Mouse (Mus musculus) olfactory bulb, adult 2 months (tissue): Measurements from ENCODE around the gene Gpr1.

Experiments used
- CTCF ChIP-seq: fragments of 200-500 bp; IDR thresholded peaks from 2 replicates; pipeline ENCODE4 v1.5.1; 2012; ENCODE audit warnings: low read depth, mild to moderate bottlenecking, low read length, moderate library complexity; ENCODE audit not compliant: insufficient read depth
- POLR2A ChIP-seq: fragments of 200-500 bp; IDR thresholded peaks from 2 replicates; pipeline ENCODE4 v1.6.1; 2012; ENCODE audit warnings: mild to moderate bottlenecking, low read depth, low read length, moderate library complexity; ENCODE audit not compliant: insufficient read depth

DNA sequence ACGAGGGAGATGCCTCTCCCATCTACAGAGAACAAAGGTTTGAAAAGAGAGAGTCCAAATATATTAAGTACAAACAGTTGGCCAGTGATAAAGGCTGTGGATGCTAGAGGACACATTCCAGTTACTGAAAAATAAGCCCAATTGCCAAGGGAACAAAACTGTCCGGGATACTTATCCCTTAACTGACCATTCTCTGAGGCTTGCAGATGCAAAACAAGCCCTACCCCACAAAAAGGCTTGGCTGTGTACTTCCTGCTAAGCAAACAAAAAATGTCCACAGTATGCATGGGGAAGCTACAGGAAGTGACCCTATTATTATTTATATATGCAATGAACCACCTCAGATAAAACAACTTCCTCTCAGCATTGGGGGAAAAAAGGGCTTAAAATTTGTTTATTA is 76.4 kb downstream of the Gpr1 start:
- TF ChIP-seq POLR2A (no peak), CTCF (no peak)
